Mouse (Mus musculus) heart, embryonic 16.5 days (tissue): ENCODE measurements around the gene Dync1li2. TPM values are rescaled to one million over a fixed set of nuclear protein-coding genes. Genes with fewer than 3 reads are reported as not detected.
A peak's percentile ranks its signal among the peaks of the same experiment; 100 is the strongest.

ENCODE experiments used
- ATAC-seq: fragments of 200-750 bp; cut with Nextera tagmentation; replicated peaks from 2 replicates; pipeline ENCODE4 v1.8.0; 2017; ENCODE audit warnings: moderate number of reproducible peaks; ENCODE audit not compliant: insufficient read depth, low FRiP score; ENCODE audit errors: extremely low read depth
- H3K27ac ChIP-seq: fragments of 300-500 bp; sonication (generic); 2 replicates; pipeline ENCODE4 v1.5.1; 2014; ENCODE audit warnings: mild to moderate bottlenecking, low read length, control low read depth, moderate library complexity
- H3K27me3 ChIP-seq: fragments of 300-500 bp; sonication (generic); 2 replicates; pipeline ENCODE4 v1.6.1; 2014; ENCODE audit warnings: low read length, mixed read lengths; ENCODE audit not compliant: control insufficient read depth, insufficient read depth
- H3K36me3 ChIP-seq: fragments of 300-500 bp; sonication (generic); 2 replicates; pipeline ENCODE4 v1.6.1; 2014; ENCODE audit not compliant: control insufficient read depth, insufficient read depth
- H3K4me1 ChIP-seq: fragments of 300-500 bp; sonication (generic); 2 replicates; pipeline ENCODE4 v1.6.1; 2014; ENCODE audit warnings: low read length, mixed read lengths; ENCODE audit not compliant: control insufficient read depth, insufficient read depth
- H3K4me2 ChIP-seq: fragments of 300-500 bp; sonication (generic); 2 replicates; pipeline ENCODE4 v1.6.1; 2014; ENCODE audit warnings: low read depth, mild to moderate bottlenecking, control low read depth, low read length
- H3K4me3 ChIP-seq: fragments of 300-500 bp; sonication (generic); 2 replicates; pipeline ENCODE4 v1.5.1; 2014; ENCODE audit warnings: mild to moderate bottlenecking, control low read depth, low read length
- H3K9ac ChIP-seq: fragments of 300-500 bp; sonication (generic); 2 replicates; pipeline ENCODE4 v1.6.1; 2014; ENCODE audit warnings: low read length, control low read depth
- H3K9me3 ChIP-seq: fragments of 300-500 bp; sonication (generic); replicated peaks from 2 replicates; pipeline ENCODE4 v1.6.1; 2016; ENCODE audit warnings: low read length; ENCODE audit not compliant: control insufficient read depth
- WGBS: fragments of 180-500 bp; shearing (Covaris S2); extraction: QIAGEN DNeasy Blood & Tissue Kit; methylation state at CpG from one replicate; pipeline ENCODE4 v1.1.7; 2014; 5-methylcytosine and 5-hydroxymethylcytosine counted together
- polyA plus RNA-seq: library from polyadenylated mRNA; unstranded; fragments of >200 nt; fragmentation: Nextera tagmentation; extraction: Ambion mirVana; gene quantifications from 2 replicates; pipeline ENCODE4 v1.2.1, GENCODE M21; 2015

Gene Dync1li2
- polyA plus RNA-seq, 1 experiment from 2014 or later: 54.2 TPM

GRCm38 (mm10) chr8:104430230-104430629, 12.6 kb downstream of the Dync1li2 start:
- WGBS: 86% methylated on average over 7 of the region's 7 CpGs
- Histone ChIP-seq H3K27me3 (no peaks in the 10 kb centered on the region), H3K27ac (no peak overlapping the region), H3K36me3 (peaks cover 61% of the 10 kb centered on the region), H3K4me3 (no peak overlapping the region), H3K9ac (no peak overlapping the region), H3K4me1 (peaks cover 7% of the 10 kb centered on the region), H3K9me3 (no peaks in the 10 kb centered on the region), H3K4me2 (no peak overlapping the region)
- no peak for ATAC-seq

- WGBS: 91% methylated on average over 13 of the region's 13 CpGs
- H3K9me3 ChIP-seq: no peaks in the 10 kb centered on the region
- H3K27me3 ChIP-seq: no peaks in the 10 kb centered on the region
- H3K4me1 ChIP-seq: no peaks in the 10 kb centered on the region
- H3K27ac ChIP-seq: no peak overlapping the region
- H3K36me3 ChIP-seq: peaks cover 64% of the 10 kb centered on the region
- H3K4me2 ChIP-seq: no peak overlapping the region
- H3K9ac ChIP-seq: no peak overlapping the region
- no peak for ATAC-seq
- H3K4me3 ChIP-seq: no peak overlapping the region
Observed at GRCm38 (mm10) chr8:104427703-104428102, 15.1 kb downstream of the Dync1li2 start.

- no peak overlapping the region for H3K27ac ChIP-seq
- no peaks in the 10 kb centered on the region for H3K27me3 ChIP-seq
- peaks cover 72% of the 10 kb centered on the region for H3K36me3 ChIP-seq
- no peak for ATAC-seq
- H3K4me3 ChIP-seq: no peak overlapping the region
- H3K9ac ChIP-seq: no peak overlapping the region
- no peaks in the 10 kb centered on the region for H3K9me3 ChIP-seq
- no peaks in the 10 kb centered on the region for H3K4me1 ChIP-seq
- H3K4me2 ChIP-seq: no peak overlapping the region
- 53% methylated on average over 6 of the region's 6 CpGs for WGBS
Observed at GRCm38 (mm10) chr8:104422313-104422712, 20.5 kb downstream of the Dync1li2 start.

- peaks cover 30% of the 10 kb centered on the region for H3K36me3 ChIP-seq
- H3K9me3 ChIP-seq: no peaks in the 10 kb centered on the region
- 85% methylated on average over 6 of the region's 6 CpGs for WGBS
- ATAC-seq: no peak
- no peak overlapping the region for H3K27ac ChIP-seq
- H3K4me1 ChIP-seq: peaks cover 17% of the 10 kb centered on the region
- H3K27me3 ChIP-seq: no peaks in the 10 kb centered on the region
- H3K9ac ChIP-seq: no peak overlapping the region
- no peak overlapping the region for H3K4me2 ChIP-seq
- H3K4me3 ChIP-seq: no peak overlapping the region
Observed at GRCm38 (mm10) chr8:104416022-104416421, 26.8 kb downstream of the Dync1li2 start.

GRCm38 (mm10) chr8:104414204-104414603, 28.6 kb downstream of the Dync1li2 start:
- 58% methylated on average over 3 of the region's 3 CpGs for WGBS
- H3K9me3 ChIP-seq: no peaks in the 10 kb centered on the region
- H3K4me2 ChIP-seq: no peak overlapping the region
- H3K27ac ChIP-seq: no peak overlapping the region; the same call in none of the 2 replicates
- H3K4me1 ChIP-seq: peaks cover 17% of the 10 kb centered on the region
- no peak overlapping the region for H3K9ac ChIP-seq
- ATAC-seq: no peak; the same call in 1 of the 2 replicates
- no peak overlapping the region for H3K4me3 ChIP-seq
- peaks cover 16% of the 10 kb centered on the region for H3K36me3 ChIP-seq
- no peaks in the 10 kb centered on the region for H3K27me3 ChIP-seq

- WGBS: 50% methylated on average over 4 of the region's 4 CpGs
- H3K27me3 ChIP-seq: no peaks in the 10 kb centered on the region
- peaks cover 17% of the 10 kb centered on the region for H3K4me1 ChIP-seq
- H3K27ac ChIP-seq: no peak overlapping the region; the same call in none of the 2 replicates
- H3K9ac ChIP-seq: no peak overlapping the region
- H3K9me3 ChIP-seq: no peaks in the 10 kb centered on the region
- no peak overlapping the region for H3K4me3 ChIP-seq
- ATAC-seq: peak; percentile 37; the same call in 1 of the 2 replicates
- H3K4me2 ChIP-seq: no peak overlapping the region
- H3K36me3 ChIP-seq: peaks cover 14% of the 10 kb centered on the region
Observed at GRCm38 (mm10) chr8:104413770-104414169, 29.1 kb downstream of the Dync1li2 start.

- peak overlapping the region; percentile 30; the same call in 1 of the 2 replicates for H3K4me2 ChIP-seq
- peak overlapping the region; percentile 51 for H3K27ac ChIP-seq
- peaks cover 10% of the 10 kb centered on the region for H3K36me3 ChIP-seq
- H3K4me1 ChIP-seq: peaks cover 17% of the 10 kb centered on the region
- no peaks in the 10 kb centered on the region for H3K27me3 ChIP-seq
- H3K9me3 ChIP-seq: no peaks in the 10 kb centered on the region
- no peak overlapping the region for H3K4me3 ChIP-seq
- 26% methylated on average over 7 of the region's 7 CpGs for WGBS
- no peak overlapping the region for H3K9ac ChIP-seq
- ATAC-seq: 0 out of 2 replicates have a peak, but pooled peaks have one; percentile 64
Observed at GRCm38 (mm10) chr8:104412805-104413532, 29.9 kb downstream of the Dync1li2 start.

GRCm38 (mm10) chr8:104411972-104412371, 30.9 kb downstream of the Dync1li2 start:
- H3K9ac ChIP-seq: no peak overlapping the region
- no peak overlapping the region for H3K4me3 ChIP-seq
- 77% methylated on average over 3 of the region's 3 CpGs for WGBS
- H3K27me3 ChIP-seq: no peaks in the 10 kb centered on the region
- peaks cover under 1% of the 10 kb centered on the region for H3K36me3 ChIP-seq
- ATAC-seq: no peak
- no peak overlapping the region for H3K4me2 ChIP-seq
- H3K4me1 ChIP-seq: peaks cover 17% of the 10 kb centered on the region
- no peaks in the 10 kb centered on the region for H3K9me3 ChIP-seq
- no peak overlapping the region for H3K27ac ChIP-seq

- 89% methylated on average over 3 of the region's 3 CpGs for WGBS
- no peak overlapping the region for H3K27ac ChIP-seq
- no peak overlapping the region for H3K4me2 ChIP-seq
- ATAC-seq: no peak
- H3K4me3 ChIP-seq: no peak overlapping the region
- no peaks in the 10 kb centered on the region for H3K36me3 ChIP-seq
- no peak overlapping the region for H3K9ac ChIP-seq
- H3K4me1 ChIP-seq: peaks cover 17% of the 10 kb centered on the region
- no peaks in the 10 kb centered on the region for H3K27me3 ChIP-seq
- no peaks in the 10 kb centered on the region for H3K9me3 ChIP-seq
Observed at GRCm38 (mm10) chr8:104411468-104411867, 31.4 kb downstream of the Dync1li2 start.
